Mouse (Mus musculus) MEL (cell line): ENCODE measurements around the gene Gmpr. TPM values are rescaled to one million over a fixed set of nuclear protein-coding genes. Genes with fewer than 3 reads are reported as not detected.

Experiments
- DNase-seq: peaks from one replicate; pipeline ENCODE4 v3.0.0; 2011; ENCODE audit warnings: low read depth, low spot score
- H3K27ac ChIP-seq: 2 replicates; pipeline ENCODE4 v1.5.1; 2012; ENCODE audit warnings: low read depth, mild to moderate bottlenecking, control low read depth, low read length, moderate library complexity; ENCODE audit not compliant: control insufficient read depth
- H3K27me3 ChIP-seq, 2 experiments: fragments of 150-350 bp in 1 of 2; sonication (generic) in 1 of 2; 2 replicates each; pipeline ENCODE4 v1.6.1; 2012; ENCODE audit warnings: low read length in 2 of 2, mild to moderate bottlenecking in 2 of 2, improper control_type of control experiment in 1 of 2, moderate library complexity in 1 of 2; ENCODE audit not compliant: insufficient read depth in 2 of 2, control insufficient read depth in 1 of 2
- H3K36me3 ChIP-seq, 2 experiments: 2 replicates each; pipeline ENCODE4 v1.6.1; 2012 to 2014; ENCODE audit warnings: low read length in 2 of 2, improper control_type of control experiment in 1 of 2, inconsistent platforms in 1 of 2, mild to moderate bottlenecking in 1 of 2; ENCODE audit not compliant: insufficient read depth in 2 of 2, control insufficient read depth in 1 of 2
- H3K4me1 ChIP-seq, 2 experiments: fragments of 150-350 bp in 1 of 2; sonication (generic) in 1 of 2; 2 replicates each; pipeline ENCODE4 v1.6.1; 2012; ENCODE audit warnings: low read length in 2 of 2, improper control_type of control experiment in 1 of 2, mild to moderate bottlenecking in 1 of 2; ENCODE audit not compliant: insufficient read depth in 2 of 2, control insufficient read depth in 1 of 2
- H3K4me3 ChIP-seq, 2 experiments: fragments of 150-350 bp in 1 of 2; sonication (generic) in 1 of 2; 2 replicates each; pipeline ENCODE4 v1.5.1; 2012; ENCODE audit warnings: low read depth in 2 of 2, low read length in 2 of 2, mild to moderate bottlenecking in 2 of 2, moderate library complexity in 2 of 2, control low read depth in 1 of 2, improper control_type of control experiment in 1 of 2; ENCODE audit not compliant: control insufficient read depth in 1 of 2, insufficient read depth in 1 of 2
- H3K79me2 ChIP-seq: 2 replicates; pipeline ENCODE4 v1.6.1; 2012; ENCODE audit warnings: mild to moderate bottlenecking, low read length, moderate library complexity; ENCODE audit not compliant: control insufficient read depth, poor library complexity, insufficient read depth
- H3K9ac ChIP-seq: 2 replicates; pipeline ENCODE4 v1.6.1; 2012; ENCODE audit warnings: low read depth, mild to moderate bottlenecking, control low read depth, low read length, moderate library complexity; ENCODE audit not compliant: control insufficient read depth, poor library complexity, severe bottlenecking
- H3K9me3 ChIP-seq: fragments of 150-350 bp; sonication (generic); replicated peaks from 2 replicates; pipeline ENCODE4 v1.6.1; 2012; ENCODE audit warnings: mild to moderate bottlenecking, low read length, improper control_type of control experiment, moderate library complexity; ENCODE audit not compliant: insufficient read depth
- CHD1 ChIP-seq: IDR thresholded peaks from 2 replicates; pipeline ENCODE4 v1.6.1; 2012; ENCODE audit warnings: low read depth, mild to moderate bottlenecking, inconsistent platforms, low read length, improper control_type of control experiment
- CHD2 ChIP-seq: IDR thresholded peaks from 2 replicates; pipeline ENCODE4 v1.6.1; 2011; ENCODE audit warnings: low read length, improper control_type of control experiment
- E2F4 ChIP-seq: IDR thresholded peaks from 2 replicates; pipeline ENCODE4 v1.6.1; 2011; ENCODE audit warnings: low read depth, low read length, improper control_type of control experiment, borderline replicate concordance
- EP300 ChIP-seq, 2 experiments: IDR thresholded peaks; 2 replicates each; pipeline ENCODE4 v1.6.1; 2011; ENCODE audit warnings: improper control_type of control experiment in 2 of 2, low read length in 2 of 2, low read depth in 1 of 2, mild to moderate bottlenecking in 1 of 2
- GABPA ChIP-seq: IDR thresholded peaks from 2 replicates; pipeline ENCODE4 v1.6.1; 2012; ENCODE audit warnings: low read depth, mild to moderate bottlenecking, inconsistent platforms, low read length, improper control_type of control experiment, moderate library complexity
- GATA1 ChIP-seq: IDR thresholded peaks from 2 replicates; pipeline ENCODE4 v1.6.1; 2011; ENCODE audit warnings: low read depth, low read length, improper control_type of control experiment
- JUND ChIP-seq: IDR thresholded peaks from 2 replicates; pipeline ENCODE4 v1.6.1; 2011; ENCODE audit warnings: low read depth, mild to moderate bottlenecking, improper control_type of control experiment, low read length
- MAFK ChIP-seq: IDR thresholded peaks from 2 replicates; pipeline ENCODE4 v1.6.1; 2011; ENCODE audit warnings: low read depth, mild to moderate bottlenecking, low read length, improper control_type of control experiment, borderline replicate concordance
- MAZ ChIP-seq: IDR thresholded peaks from 2 replicates; pipeline ENCODE4 v1.6.1; 2012; ENCODE audit warnings: low read depth, mild to moderate bottlenecking, inconsistent platforms, low read length, improper control_type of control experiment
- MEF2A ChIP-seq: IDR thresholded peaks from 2 replicates; pipeline ENCODE4 v1.6.1; 2014; ENCODE audit warnings: low read depth, mild to moderate bottlenecking, inconsistent platforms, low read length, improper control_type of control experiment; ENCODE audit not compliant: poor library complexity, insufficient replicate concordance, severe bottlenecking; ENCODE audit errors: extremely low read depth
- MXI1 ChIP-seq: IDR thresholded peaks from 2 replicates; pipeline ENCODE4 v1.6.1; 2011; ENCODE audit warnings: mild to moderate bottlenecking, low read depth, low read length, improper control_type of control experiment
- MYB ChIP-seq: IDR thresholded peaks from 2 replicates; pipeline ENCODE4 v1.6.1; 2011; ENCODE audit warnings: mild to moderate bottlenecking, low read depth, low read length, improper control_type of control experiment
- NELFE ChIP-seq: IDR thresholded peaks from 2 replicates; pipeline ENCODE4 v1.6.1; 2011; ENCODE audit warnings: low read depth, low read length, improper control_type of control experiment
- NRF1 ChIP-seq: IDR thresholded peaks from 2 replicates; pipeline ENCODE4 v1.6.1; 2014; ENCODE audit warnings: low read depth, mild to moderate bottlenecking, inconsistent platforms, low read length, improper control_type of control experiment, moderate library complexity; ENCODE audit not compliant: poor library complexity, insufficient read depth, severe bottlenecking
- POLR2A ChIP-seq, 2 experiments: IDR thresholded peaks; 2 replicates each; pipeline ENCODE4 v1.6.1; 2011 to 2012; ENCODE audit warnings: low read length in 2 of 2, mild to moderate bottlenecking in 2 of 2, control low read depth in 1 of 2, improper control_type of control experiment in 1 of 2, low read depth in 1 of 2, moderate library complexity in 1 of 2; ENCODE audit not compliant: control insufficient read depth in 1 of 2, insufficient read depth in 1 of 2, poor library complexity in 1 of 2
- POLR2AphosphoS5 ChIP-seq: IDR thresholded peaks from 2 replicates; pipeline ENCODE4 v1.6.1; 2012; ENCODE audit warnings: low read depth, borderline replicate concordance, mild to moderate bottlenecking, inconsistent platforms, low read length, moderate library complexity, mixed read lengths
- RAD21 ChIP-seq: IDR thresholded peaks from 2 replicates; pipeline ENCODE4 v1.6.1; 2011; ENCODE audit warnings: mild to moderate bottlenecking, low read depth, low read length, improper control_type of control experiment
- RCOR1 ChIP-seq: IDR thresholded peaks from 2 replicates; pipeline ENCODE4 v1.6.1; 2012; ENCODE audit warnings: low read depth, mild to moderate bottlenecking, inconsistent platforms, low read length, improper control_type of control experiment
- SIN3A ChIP-seq: IDR thresholded peaks from 2 replicates; pipeline ENCODE4 v1.6.1; 2012; ENCODE audit warnings: low read length, improper control_type of control experiment, inconsistent platforms
- SMC3 ChIP-seq: IDR thresholded peaks from 2 replicates; pipeline ENCODE4 v1.6.1; 2011; ENCODE audit warnings: low read depth, low read length, improper control_type of control experiment
- TBP ChIP-seq: IDR thresholded peaks from 2 replicates; pipeline ENCODE4 v1.8.0; 2011; ENCODE audit warnings: low read depth, low read length, improper control_type of control experiment
- TCF12 ChIP-seq: IDR thresholded peaks from 2 replicates; pipeline ENCODE4 v1.6.1; 2014; ENCODE audit warnings: low read depth, mild to moderate bottlenecking, inconsistent platforms, low read length, improper control_type of control experiment, moderate library complexity
- UBTF ChIP-seq: IDR thresholded peaks from 2 replicates; pipeline ENCODE4 v1.6.1; 2012; ENCODE audit warnings: low read depth, mild to moderate bottlenecking, inconsistent platforms, low read length, improper control_type of control experiment, moderate library complexity, borderline replicate concordance; ENCODE audit not compliant: insufficient read depth
- USF1 ChIP-seq: IDR thresholded peaks from 2 replicates; pipeline ENCODE4 v1.6.1; 2014; ENCODE audit warnings: low read depth, mild to moderate bottlenecking, inconsistent platforms, low read length, improper control_type of control experiment, moderate library complexity
- ZC3H11A ChIP-seq: IDR thresholded peaks from 2 replicates; pipeline ENCODE4 v1.6.1; 2012; ENCODE audit warnings: low read depth, mild to moderate bottlenecking, inconsistent platforms, low read length, improper control_type of control experiment
- ZKSCAN1 ChIP-seq: IDR thresholded peaks from 2 replicates; pipeline ENCODE4 v1.6.1; 2012; ENCODE audit warnings: low read depth, mild to moderate bottlenecking, inconsistent platforms, low read length, improper control_type of control experiment, moderate library complexity
- ZNF384 ChIP-seq: IDR thresholded peaks from 2 replicates; pipeline ENCODE4 v1.6.1; 2012; ENCODE audit warnings: low read depth, mild to moderate bottlenecking, inconsistent platforms, low read length, improper control_type of control experiment
- polyA plus RNA-seq, 2 experiments: library from polyadenylated mRNA; stranded (reverse) in 1 of 2; unstranded in 1 of 2; fragments of >175 nt in 1 of 2; fragments of >200 nt in 1 of 2; gene quantifications; 2 replicates each; pipeline versions ENCODE4 v1.2.1 to v1.2.4; 2012; ENCODE audit warnings: low replicate concordance in 2 of 2, low read depth in 1 of 2; ENCODE audit not compliant: insufficient read length in 2 of 2, insufficient read depth in 1 of 2, missing spikeins in 1 of 2
- total RNA-seq: library from RNA; depleted of rRNA; stranded (reverse); fragments of 300-350 nt; gene quantifications from 2 replicates; pipeline ENCODE4 v1.2.3, GENCODE M21; 2012

Gmpr gene
- total and polyA plus RNA-seq, 3 experiments = 64.2 to 130 TPM; not detected in 1

DNA sequence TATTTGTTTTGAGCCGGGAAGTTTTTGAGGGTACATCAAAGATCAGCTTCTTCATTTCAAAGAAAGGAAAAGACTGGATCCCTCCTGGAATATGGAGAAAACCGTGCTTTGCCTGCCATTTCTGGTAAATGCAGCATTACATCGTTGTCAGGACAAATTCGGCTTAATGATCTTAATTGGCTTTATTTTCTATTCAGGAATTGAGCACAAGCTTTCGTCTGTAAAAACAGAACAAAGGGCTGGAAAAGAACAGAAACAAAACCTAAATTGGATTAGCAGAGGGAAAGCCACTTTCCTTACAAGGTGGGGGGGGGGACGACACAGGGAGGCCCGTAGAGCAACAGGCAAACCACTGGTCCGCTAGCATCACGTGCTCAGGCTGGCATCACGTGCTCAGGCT, 33.9 kb upstream of the Gmpr start:
- H3K9me3 ChIP-seq = no peaks in the 10 kb centered on the region
- TF ChIP-seq MXI1 = no peak
- TF ChIP-seq MAZ = no peak
- no peaks in the 10 kb centered on the region for H3K4me1 ChIP-seq
- no peaks in the 10 kb centered on the region for H3K36me3 ChIP-seq
- no peaks in the 10 kb centered on the region; a peak in 1 of 4 replicates for H3K27me3 ChIP-seq
- H3K4me3 ChIP-seq = no peak overlapping the region
- H3K9ac ChIP-seq = no peak overlapping the region
- no peak overlapping the region for H3K27ac ChIP-seq
- no peaks in the 10 kb centered on the region for H3K79me2 ChIP-seq
- no peak for DNase-seq

GRCm38 (mm10) chr13:45475297-45475696, 31.9 kb upstream of the Gmpr start:
- TF ChIP-seq ZKSCAN1 (no peak), RAD21 (no peak), JUND (no peak), POLR2A (IDR thresholded peaks at IDR 0.05; ENCODE audit: control insufficient read depth in 1 of 2, insufficient read depth in 1 of 2, low read depth in 1 of 2, low read length in 2 of 2, poor library complexity in 1 of 2) (no peak), MYB (no peak), MEF2A (no peak), MXI1 (no peak), TCF12 (no peak), RCOR1 (no peak), GABPA (no peak)
- Histone ChIP-seq H3K36me3 (no peaks in the 10 kb centered on the region), H3K27ac (no peak overlapping the region), H3K4me3 (no peak overlapping the region), H3K27me3 (no peaks in the 10 kb centered on the region; a peak in 1 of 4 replicates), H3K4me1 (no peaks in the 10 kb centered on the region), H3K9me3 (no peaks in the 10 kb centered on the region), H3K79me2 (no peaks in the 10 kb centered on the region), H3K9ac (no peak overlapping the region)
- no peak for DNase-seq

DNA sequence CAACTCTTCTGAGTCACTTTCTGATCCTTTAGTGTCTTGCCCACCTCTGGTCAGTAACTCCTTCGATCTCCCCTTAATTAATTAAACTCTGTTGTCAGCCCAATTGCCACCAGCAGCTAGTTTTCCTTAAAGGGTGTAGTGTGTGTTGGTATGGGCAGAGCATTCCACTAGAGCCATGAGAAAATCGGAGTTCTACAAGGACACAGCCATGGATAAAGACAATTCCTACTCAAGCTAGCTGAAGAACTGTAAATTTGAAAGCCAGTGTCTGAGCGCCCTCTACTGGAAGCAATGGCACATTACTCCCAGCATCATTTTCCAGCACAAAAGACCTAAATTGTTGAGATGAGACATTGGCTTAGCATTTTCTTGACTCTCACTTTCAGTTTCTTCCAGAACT, 30.1 kb upstream of the Gmpr start:
- peak; percentile 82 for DNase-seq
- Histone ChIP-seq H3K27me3 (no peaks in the 10 kb centered on the region; a peak in 1 of 4 replicates), H3K4me1 (no peaks in the 10 kb centered on the region)
- TF ChIP-seq RCOR1 (0 out of 2 replicates have a peak, but pooled peaks have one; percentile 14), POLR2AphosphoS5 (no peak), UBTF (no peak), SIN3A (no peak), NELFE (no peak), GABPA (no peak), TCF12 (no peak), E2F4 (no peak), MXI1 (no peak), CHD2 (no peak), GATA1 (no peak), USF1 (no peak), CHD1 (no peak), EP300 (IDR thresholded peaks at IDR 0.05; ENCODE audit: low read depth in 1 of 2, low read length in 2 of 2) (no peak), ZC3H11A (peak; percentile 98), ZKSCAN1 (no peak), NRF1 (no peak), TBP (no peak), MAFK (no peak), ZNF384 (no peak), SMC3 (peak; percentile 97)

More for the DNA sequence above, 30.1 kb upstream of the Gmpr start:
- no peak overlapping the region; a peak in 1 of 4 replicates for H3K4me3 ChIP-seq
- no peaks in the 10 kb centered on the region for H3K79me2 ChIP-seq
- no peaks in the 10 kb centered on the region for H3K9me3 ChIP-seq
- H3K9ac ChIP-seq = no peak overlapping the region
- no peaks in the 10 kb centered on the region for H3K36me3 ChIP-seq
- no peak overlapping the region for H3K27ac ChIP-seq
